Mouse (Mus musculus) embryonic fibroblast, embryonic 13.5 days (primary cell): ENCODE measurements around the gene Hint2.

Experiments used
- CTCF ChIP-seq: IDR thresholded peaks from 2 replicates; pipeline ENCODE4 v1.5.1; 2011; ENCODE audit warnings: mild to moderate bottlenecking, control low read depth, low read length, moderate library complexity, borderline replicate concordance; ENCODE audit not compliant: insufficient read depth
- POLR2A ChIP-seq: IDR thresholded peaks from 2 replicates; pipeline ENCODE4 v1.6.1; 2011; ENCODE audit warnings: low read depth, mild to moderate bottlenecking, control low read depth, low read length, moderate library complexity

DNA sequence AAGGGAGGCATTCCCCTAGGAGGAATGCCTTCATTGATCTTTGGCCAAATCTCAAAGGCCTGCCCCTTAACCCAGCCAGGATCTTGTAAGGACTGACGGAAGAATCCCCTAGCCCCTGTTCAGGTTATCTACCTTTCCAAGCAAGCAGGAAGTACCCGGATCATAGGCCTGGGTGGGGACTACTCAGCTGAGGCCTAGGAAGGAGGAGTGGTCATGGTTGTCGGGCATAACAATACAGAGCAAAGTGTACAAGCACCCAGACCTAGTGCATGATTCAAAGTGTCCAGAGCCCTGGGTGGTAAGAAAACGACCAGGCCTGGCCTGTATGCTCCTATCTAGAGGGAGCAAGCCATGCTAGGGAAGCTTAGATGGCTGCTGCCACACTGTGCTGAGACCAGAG lies 19.3 kb upstream of the Hint2 start:
- TF ChIP-seq POLR2A, result no peak
- TF ChIP-seq CTCF, result no peak
